Mouse (Mus musculus): Measurements from ENCODE around the gene Tbc1d22a. TPM values are rescaled to one million over a fixed set of nuclear protein-coding genes. Genes with fewer than 3 reads are reported as not detected.

Gene Tbc1d22a
- polyA plus RNA-seq, 1 experiment from 2014 or later: 12.5 TPM

DNA sequence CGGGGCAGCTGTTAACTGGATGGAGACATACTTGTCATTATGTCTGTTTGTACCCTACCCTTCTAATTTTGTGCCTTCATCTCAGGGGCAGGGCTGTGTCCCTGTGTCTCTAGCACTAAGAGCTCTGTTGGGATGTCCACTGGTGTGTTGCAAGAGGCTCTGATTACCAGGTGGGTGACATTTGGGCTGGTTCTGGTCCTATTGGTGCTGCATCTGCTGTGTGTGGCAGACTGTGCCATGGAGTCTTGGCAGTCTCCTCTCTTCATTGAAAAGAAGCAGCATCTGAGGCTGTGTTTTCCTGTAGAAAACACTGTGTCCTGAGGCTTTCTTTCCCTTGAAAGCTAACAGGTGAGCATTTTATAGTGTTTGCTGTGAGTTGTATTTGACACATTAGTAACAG lies 83.0 kb downstream of the Tbc1d22a start:
- Histone ChIP-seq H3K4me1 (ENCODE audit: control insufficient read depth, insufficient read depth, low read length) (no peaks in the 10 kb centered on the region), H3K4me3 (ENCODE audit: low read length) (no peak overlapping the region), H3K36me3 (ENCODE audit: control insufficient read depth, insufficient read depth, low read length) (no peaks in the 10 kb centered on the region), H3K4me2 (ENCODE audit: low read depth, low read length) (no peak overlapping the region), H3K27me3 (replicated peaks; ENCODE audit: control insufficient read depth, insufficient read depth, low read length) (no peaks in the 10 kb centered on the region), H3K27ac (ENCODE audit: low read length) (no peak overlapping the region), H3K9me3 (ENCODE audit: control insufficient read depth, low read length) (no peaks in the 10 kb centered on the region), H3K9ac (ENCODE audit: low read depth, low read length) (no peak overlapping the region)
- no peak for ATAC-seq
- 100% methylated on average over 1 of the region's 1 CpGs for WGBS

DNA sequence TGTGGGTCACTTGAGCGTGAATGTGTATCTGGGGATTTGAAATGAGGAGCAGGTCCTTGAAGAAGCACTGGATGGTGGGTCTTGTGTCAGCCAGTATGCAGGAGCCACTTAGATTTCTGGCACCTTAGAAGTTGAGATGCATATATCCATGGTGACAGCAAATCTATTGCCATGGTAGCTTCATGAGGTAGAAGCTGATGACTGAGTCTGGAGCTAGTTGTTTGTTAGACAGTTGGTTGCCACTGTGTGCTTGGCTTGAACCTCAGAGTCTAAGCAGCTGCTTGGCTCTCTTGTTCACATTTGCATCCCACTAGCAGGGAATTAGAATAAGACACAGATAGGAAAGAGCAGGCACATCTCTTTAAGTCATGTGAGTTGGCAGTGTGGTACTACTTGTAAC lies 89.6 kb downstream of the Tbc1d22a start:
- no peaks in the 10 kb centered on the region for H3K9me3 ChIP-seq (ENCODE audit: control insufficient read depth, low read length)
- H3K9ac ChIP-seq (ENCODE audit: low read depth, low read length): no peak overlapping the region
- WGBS: 92% methylated on average over 1 of the region's 1 CpGs
- no peak overlapping the region for H3K27ac ChIP-seq (ENCODE audit: low read length)
- H3K4me3 ChIP-seq (ENCODE audit: low read length): no peak overlapping the region
- ATAC-seq: no peak
- H3K36me3 ChIP-seq (ENCODE audit: control insufficient read depth, insufficient read depth, low read length): no peaks in the 10 kb centered on the region
- no peak overlapping the region for H3K4me2 ChIP-seq (ENCODE audit: low read depth, low read length)
- H3K27me3 ChIP-seq (replicated peaks; ENCODE audit: control insufficient read depth, insufficient read depth, low read length): no peaks in the 10 kb centered on the region
- no peaks in the 10 kb centered on the region for H3K4me1 ChIP-seq (ENCODE audit: control insufficient read depth, insufficient read depth, low read length)

- no peaks in the 10 kb centered on the region for H3K36me3 ChIP-seq (ENCODE audit: control insufficient read depth, insufficient read depth, low read length)
- no peaks in the 10 kb centered on the region for H3K4me1 ChIP-seq (ENCODE audit: control insufficient read depth, insufficient read depth, low read length)
- no peak overlapping the region for H3K4me2 ChIP-seq (ENCODE audit: low read depth, low read length)
- H3K9ac ChIP-seq (ENCODE audit: low read depth, low read length): no peak overlapping the region
- H3K27me3 ChIP-seq (replicated peaks; ENCODE audit: control insufficient read depth, insufficient read depth, low read length): no peaks in the 10 kb centered on the region
- WGBS: 88% methylated on average over 3 of the region's 3 CpGs
- no peak overlapping the region for H3K27ac ChIP-seq (ENCODE audit: low read length)
- no peak for ATAC-seq
- H3K4me3 ChIP-seq (ENCODE audit: low read length): no peak overlapping the region
- H3K9me3 ChIP-seq (ENCODE audit: control insufficient read depth, low read length): no peaks in the 10 kb centered on the region
These were observed 90.6 kb downstream of the Tbc1d22a start for GRCm38 (mm10) chr15:86304861-86305260.

GRCm38 (mm10) chr15:86305290-86305689 lies 91.0 kb downstream of the Tbc1d22a start:
- no peak for ATAC-seq
- Histone ChIP-seq H3K27me3 (replicated peaks; ENCODE audit: control insufficient read depth, insufficient read depth, low read length) (no peaks in the 10 kb centered on the region), H3K4me2 (ENCODE audit: low read depth, low read length) (no peak overlapping the region), H3K9me3 (ENCODE audit: control insufficient read depth, low read length) (no peaks in the 10 kb centered on the region), H3K36me3 (ENCODE audit: control insufficient read depth, insufficient read depth, low read length) (no peaks in the 10 kb centered on the region), H3K4me3 (ENCODE audit: low read length) (no peak overlapping the region), H3K27ac (ENCODE audit: low read length) (no peak overlapping the region), H3K4me1 (ENCODE audit: control insufficient read depth, insufficient read depth, low read length) (no peaks in the 10 kb centered on the region), H3K9ac (ENCODE audit: low read depth, low read length) (no peak overlapping the region)
- WGBS: 78% methylated on average over 3 of the region's 3 CpGs

DNA sequence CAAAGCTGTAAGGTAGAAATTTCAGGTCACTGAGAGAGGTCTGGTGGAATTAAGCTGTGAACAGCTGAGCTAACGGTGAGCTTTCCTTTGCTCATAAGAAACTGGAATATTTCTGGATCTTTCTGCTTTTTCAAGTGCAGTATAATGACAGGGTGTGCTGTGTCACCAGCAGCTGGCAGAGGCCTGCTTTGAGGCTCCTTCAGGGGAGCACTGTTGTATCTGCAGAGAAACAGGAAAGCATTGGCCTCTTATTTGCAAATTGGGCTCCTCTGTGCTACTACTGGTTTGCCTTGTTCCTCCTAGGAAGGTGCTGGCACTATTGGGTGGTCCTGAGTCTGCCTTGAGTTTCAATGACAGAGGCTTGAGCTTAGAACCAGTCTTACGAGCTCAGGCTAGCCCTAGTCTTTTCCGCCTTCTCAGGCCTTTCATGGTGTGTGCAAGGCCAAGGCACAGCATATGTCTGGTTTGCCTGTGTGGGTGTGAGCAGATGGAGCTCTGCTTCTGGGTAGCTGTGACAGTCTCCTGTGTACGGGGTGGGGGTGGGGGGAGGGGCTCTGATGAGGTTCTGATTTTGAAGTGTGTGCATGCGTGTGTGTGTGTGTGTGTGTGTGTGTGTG lies 95.1 kb downstream of the Tbc1d22a start:
- no peak overlapping the region for H3K9ac ChIP-seq (ENCODE audit: low read depth, low read length)
- no peaks in the 10 kb centered on the region for H3K4me1 ChIP-seq (ENCODE audit: control insufficient read depth, insufficient read depth, low read length)
- H3K9me3 ChIP-seq (ENCODE audit: control insufficient read depth, low read length): no peaks in the 10 kb centered on the region
- no peaks in the 10 kb centered on the region for H3K36me3 ChIP-seq (ENCODE audit: control insufficient read depth, insufficient read depth, low read length)
- no peak overlapping the region for H3K27ac ChIP-seq (ENCODE audit: low read length)
- no peak overlapping the region for H3K4me3 ChIP-seq (ENCODE audit: low read length)
- ATAC-seq: no peak
- H3K27me3 ChIP-seq (replicated peaks; ENCODE audit: control insufficient read depth, insufficient read depth, low read length): no peaks in the 10 kb centered on the region
- no peak overlapping the region for H3K4me2 ChIP-seq (ENCODE audit: low read depth, low read length)
- WGBS: 81% methylated on average over 5 of the region's 5 CpGs

GRCm38 (mm10) chr15:86320803-86321510 lies 106.7 kb downstream of the Tbc1d22a start:
- Histone ChIP-seq H3K9ac (ENCODE audit: low read depth, low read length) (no peak overlapping the region), H3K4me3 (ENCODE audit: low read length) (no peak overlapping the region), H3K27ac (ENCODE audit: low read length) (no peak overlapping the region; the same call in 1 of the 2 replicates), H3K4me1 (ENCODE audit: control insufficient read depth, insufficient read depth, low read length) (no peaks in the 10 kb centered on the region), H3K9me3 (ENCODE audit: control insufficient read depth, low read length) (no peaks in the 10 kb centered on the region), H3K36me3 (ENCODE audit: control insufficient read depth, insufficient read depth, low read length) (no peaks in the 10 kb centered on the region), H3K27me3 (replicated peaks; ENCODE audit: control insufficient read depth, insufficient read depth, low read length) (no peaks in the 10 kb centered on the region), H3K4me2 (ENCODE audit: low read depth, low read length) (no peak overlapping the region)
- ATAC-seq: no peak
- 79% methylated on average over 19 of the region's 19 CpGs for WGBS

DNA sequence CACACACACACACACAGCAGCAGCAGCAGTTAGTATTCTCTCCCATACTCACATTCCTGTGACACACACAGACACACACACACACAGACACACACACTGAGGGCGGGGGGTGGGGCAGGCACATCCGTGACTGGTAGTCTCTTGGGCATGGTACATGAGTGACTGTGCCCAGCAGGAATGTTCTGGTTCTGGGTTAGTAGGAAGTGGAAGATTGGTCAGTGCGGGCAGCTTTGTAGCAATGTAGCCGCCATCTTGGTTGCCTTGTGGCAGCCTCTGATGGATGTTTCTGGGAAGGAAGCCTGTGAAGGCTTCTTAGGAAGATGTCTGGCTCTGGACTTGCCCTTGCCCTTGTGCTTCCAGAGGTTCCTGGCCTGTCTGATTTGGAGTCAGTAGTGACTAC lies 112.1 kb downstream of the Tbc1d22a start:
- ATAC-seq: no peak
- H3K27me3 ChIP-seq (replicated peaks; ENCODE audit: control insufficient read depth, insufficient read depth, low read length): no peaks in the 10 kb centered on the region
- WGBS: 95% methylated on average over 4 of the region's 4 CpGs
- no peaks in the 10 kb centered on the region for H3K9me3 ChIP-seq (ENCODE audit: control insufficient read depth, low read length)
- H3K36me3 ChIP-seq (ENCODE audit: control insufficient read depth, insufficient read depth, low read length): no peaks in the 10 kb centered on the region
- H3K4me2 ChIP-seq (ENCODE audit: low read depth, low read length): no peak overlapping the region
- H3K4me3 ChIP-seq (ENCODE audit: low read length): no peak overlapping the region
- H3K27ac ChIP-seq (ENCODE audit: low read length): no peak overlapping the region
- H3K9ac ChIP-seq (ENCODE audit: low read depth, low read length): no peak overlapping the region
- H3K4me1 ChIP-seq (ENCODE audit: control insufficient read depth, insufficient read depth, low read length): no peaks in the 10 kb centered on the region

DNA sequence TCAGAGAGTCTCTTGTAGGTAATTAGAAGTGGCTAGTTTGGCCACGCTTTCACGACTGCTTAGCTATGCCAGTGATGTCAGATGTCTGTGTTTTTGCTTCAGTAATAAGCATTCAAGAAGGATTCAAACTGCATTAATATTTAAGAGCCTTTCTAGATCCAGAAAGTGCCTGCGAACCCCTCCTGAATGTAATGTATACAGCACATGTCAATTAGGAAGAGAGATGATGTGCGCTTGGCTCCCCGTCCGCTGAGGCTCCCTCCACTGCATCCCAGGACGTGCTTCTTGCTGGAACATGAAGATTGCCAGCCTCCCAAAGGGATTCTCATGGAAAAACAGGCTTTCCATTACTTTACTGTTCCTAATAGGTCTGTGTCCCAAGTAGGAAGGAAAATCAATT lies 115.7 kb downstream of the Tbc1d22a start:
- ATAC-seq: no peak
- Histone ChIP-seq H3K27me3 (replicated peaks; ENCODE audit: control insufficient read depth, insufficient read depth, low read length) (no peaks in the 10 kb centered on the region), H3K4me2 (ENCODE audit: low read depth, low read length) (no peak overlapping the region), H3K4me3 (ENCODE audit: low read length) (no peak overlapping the region), H3K27ac (ENCODE audit: low read length) (no peak overlapping the region), H3K9ac (ENCODE audit: low read depth, low read length) (no peak overlapping the region), H3K4me1 (ENCODE audit: control insufficient read depth, insufficient read depth, low read length) (no peaks in the 10 kb centered on the region), H3K9me3 (ENCODE audit: control insufficient read depth, low read length) (no peaks in the 10 kb centered on the region), H3K36me3 (ENCODE audit: control insufficient read depth, insufficient read depth, low read length) (no peaks in the 10 kb centered on the region)
- 62% methylated on average over 7 of the region's 7 CpGs for WGBS

DNA sequence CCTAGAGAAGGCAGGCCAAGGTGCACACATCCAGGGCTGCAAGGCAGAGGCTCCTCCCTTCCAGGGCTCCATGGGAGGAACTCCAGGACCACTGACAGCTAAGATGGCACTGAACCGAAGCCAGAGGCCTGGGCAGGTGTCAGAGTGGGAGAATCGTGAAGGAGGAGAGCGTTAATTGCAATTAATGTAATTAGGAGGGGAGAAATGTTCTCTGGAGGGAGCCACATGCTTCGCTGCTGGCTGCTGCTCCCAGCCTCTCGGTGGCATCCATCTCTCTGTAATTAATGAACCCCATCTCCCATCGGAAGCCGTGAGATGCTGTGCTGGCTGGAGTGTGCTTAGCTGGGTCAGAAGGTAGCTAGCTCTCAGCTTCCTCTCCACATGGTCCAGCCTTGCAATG lies 116.2 kb downstream of the Tbc1d22a start:
- Histone ChIP-seq H3K9ac (ENCODE audit: low read depth, low read length) (no peak overlapping the region), H3K27me3 (replicated peaks; ENCODE audit: control insufficient read depth, insufficient read depth, low read length) (no peaks in the 10 kb centered on the region), H3K27ac (ENCODE audit: low read length) (no peak overlapping the region), H3K4me1 (ENCODE audit: control insufficient read depth, insufficient read depth, low read length) (no peaks in the 10 kb centered on the region), H3K9me3 (ENCODE audit: control insufficient read depth, low read length) (no peaks in the 10 kb centered on the region), H3K4me2 (ENCODE audit: low read depth, low read length) (no peak overlapping the region), H3K4me3 (ENCODE audit: low read length) (no peak overlapping the region), H3K36me3 (ENCODE audit: control insufficient read depth, insufficient read depth, low read length) (no peaks in the 10 kb centered on the region)
- 75% methylated on average over 7 of the region's 7 CpGs for WGBS
- no peak for ATAC-seq
